25 mouse cellular contexts compared by ENCODE assay signal in the genomic region with DNA sequence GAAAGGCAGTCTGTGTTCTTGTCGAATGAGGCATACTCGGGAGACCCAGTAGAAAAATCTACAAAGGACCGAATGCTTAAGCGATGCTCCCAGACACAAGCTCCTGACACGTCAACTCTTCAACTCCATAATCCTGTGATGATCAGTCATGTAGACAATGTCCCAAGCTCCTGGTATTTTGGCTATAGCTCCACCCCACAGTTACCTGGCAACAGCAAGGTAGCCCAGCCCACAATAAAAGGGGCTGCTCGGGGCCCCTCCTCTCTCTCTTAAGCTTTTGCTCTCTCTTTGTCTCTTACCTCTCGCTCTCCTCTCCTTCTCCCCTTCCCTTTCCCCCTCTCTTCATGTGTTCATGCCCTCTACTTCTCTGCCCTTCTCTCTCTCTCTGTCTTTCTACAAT.
DNase-seq lines count a peak whose midpoint lies in the region; ATAC-seq and TF ChIP-seq lines count a peak whose summit lies in the region.
"Had no signal": no experiment of that assay in that cellular context is flagged by ENCODE, and none has a peak within 500 bp of the region (broad histone marks: within the 10 kb centered on the region; RNA-seq: fewer than 3 reads in every experiment).

No protein-coding gene starts in this region.

- TF ChIP-seq CTCF in hindbrain, postnatal 0 days (IDR thresholded peaks at IDR 0.05; ENCODE audit: low read depth), result no peak
- TF ChIP-seq CTCF in midbrain, postnatal 0 days (IDR thresholded peaks at IDR 0.05), result no peak

- no peak overlapping the region for H3K27ac ChIP-seq in forebrain, embryonic 15.5 days (replicated peaks)
- H3K27ac ChIP-seq in forebrain, embryonic 16.5 days (ENCODE audit: low read length), result no peak overlapping the region
- H3K27ac ChIP-seq in ES-E14 (ENCODE audit: insufficient read depth, low read depth, low read length, poor library complexity, severe bottlenecking), result no peak overlapping the region
- no peak overlapping the region for H3K27ac ChIP-seq in hindbrain, postnatal 0 days
- H3K27ac ChIP-seq in midbrain, postnatal 0 days (ENCODE audit: low read depth, low read length), result no peak overlapping the region
- H3K27ac ChIP-seq: embryonic facial prominence, embryonic 12.5 days; limb, embryonic 15.5 days; neural tube, embryonic 15.5 days; stomach, embryonic 15.5 days had no signal

- H3K4me3 ChIP-seq in forebrain, embryonic 15.5 days, result no peak overlapping the region
- no peak overlapping the region for H3K4me3 ChIP-seq in forebrain, embryonic 16.5 days (replicated peaks; ENCODE audit: low read length)
- H3K4me3 ChIP-seq in ES-E14 (ENCODE audit: insufficient read depth in 1 of 2, low read depth in 1 of 2, low read length in 2 of 2, poor library complexity in 1 of 2, severe bottlenecking in 1 of 2), result 0 out of 4 replicates have a peak overlapping the region, but pooled peaks of 1 of the 2 experiments have one; percentile 10
- no peak overlapping the region for H3K4me3 ChIP-seq in hindbrain, postnatal 0 days (ENCODE audit: low read length)
- no peak overlapping the region for H3K4me3 ChIP-seq in midbrain, postnatal 0 days (ENCODE audit: low read depth, low read length)
- H3K4me3 ChIP-seq: embryonic facial prominence, embryonic 12.5 days; erythroblast, embryonic 14.5 days; limb, embryonic 15.5 days; megakaryocyte, embryonic 14.5 days; myocyte; neural tube, embryonic 15.5 days; stomach, embryonic 15.5 days had no signal

- no peaks in the 10 kb centered on the region for H3K27me3 ChIP-seq in forebrain, embryonic 15.5 days
- no peaks in the 10 kb centered on the region for H3K27me3 ChIP-seq in forebrain, embryonic 16.5 days (replicated peaks; ENCODE audit: control insufficient read depth, insufficient read depth, low read length)
- no peaks in the 10 kb centered on the region for H3K27me3 ChIP-seq in hindbrain, postnatal 0 days (ENCODE audit: insufficient read depth, low read length)
- H3K27me3 ChIP-seq in midbrain, postnatal 0 days (ENCODE audit: insufficient read depth, low read length), result no peaks in the 10 kb centered on the region
- H3K27me3 ChIP-seq: embryonic facial prominence, embryonic 12.5 days; limb, embryonic 15.5 days; neural tube, embryonic 15.5 days; stomach, embryonic 15.5 days had no signal

- 22% methylated on average over 7 of the region's 7 CpGs for WGBS in forebrain, embryonic 15.5 days
- 21% methylated on average over 7 of the region's 7 CpGs for WGBS in forebrain, embryonic 16.5 days
- WGBS in hindbrain, postnatal 0 days, result 42% methylated on average over 7 of the region's 7 CpGs
- WGBS in midbrain, postnatal 0 days, result 21% methylated on average over 7 of the region's 7 CpGs

- H3K36me3 ChIP-seq in forebrain, embryonic 15.5 days, result no peaks in the 10 kb centered on the region
- H3K36me3 ChIP-seq in forebrain, embryonic 16.5 days (ENCODE audit: control insufficient read depth, insufficient read depth), result no peaks in the 10 kb centered on the region
- H3K36me3 ChIP-seq in ES-E14 (ENCODE audit: control insufficient read depth, insufficient read depth, low read length, poor library complexity, severe bottlenecking), result no peaks in the 10 kb centered on the region
- no peaks in the 10 kb centered on the region for H3K36me3 ChIP-seq in hindbrain, postnatal 0 days (ENCODE audit: insufficient read depth, low read length)
- no peaks in the 10 kb centered on the region for H3K36me3 ChIP-seq in midbrain, postnatal 0 days (ENCODE audit: insufficient read depth, low read length)
- H3K36me3 ChIP-seq: embryonic facial prominence, embryonic 12.5 days; limb, embryonic 15.5 days; neural tube, embryonic 15.5 days; stomach, embryonic 15.5 days had no signal

- no peak overlapping the region for H3K9ac ChIP-seq in forebrain, embryonic 15.5 days (replicated peaks)
- H3K9ac ChIP-seq in forebrain, embryonic 16.5 days (replicated peaks; ENCODE audit: low read depth, low read length), result no peak overlapping the region
- no peak overlapping the region for H3K9ac ChIP-seq in ES-E14 (ENCODE audit: insufficient read depth, low read depth, low read length, poor library complexity, severe bottlenecking)
- H3K9ac ChIP-seq in hindbrain, postnatal 0 days (replicated peaks; ENCODE audit: low read length), result no peak overlapping the region
- H3K9ac ChIP-seq in midbrain, postnatal 0 days (replicated peaks; ENCODE audit: low read length, poor library complexity, severe bottlenecking), result no peak overlapping the region
- H3K9ac ChIP-seq: embryonic facial prominence, embryonic 12.5 days; limb, embryonic 15.5 days; neural tube, embryonic 15.5 days; stomach, embryonic 15.5 days had no signal

- H3K4me1 ChIP-seq in forebrain, embryonic 15.5 days, result peaks cover 4% of the 10 kb centered on the region
- peaks cover 7% of the 10 kb centered on the region for H3K4me1 ChIP-seq in forebrain, embryonic 16.5 days (replicated peaks; ENCODE audit: control insufficient read depth, insufficient read depth, low read length)
- H3K4me1 ChIP-seq in ES-E14 (ENCODE audit: control insufficient read depth in 2 of 2, insufficient read depth in 2 of 2, low read length in 2 of 2, poor library complexity in 1 of 2), result peaks cover 2 to 11% of the 10 kb centered on the region in 2 experiments
- H3K4me1 ChIP-seq in hindbrain, postnatal 0 days (ENCODE audit: insufficient read depth, low read length), result peaks cover 4% of the 10 kb centered on the region; the same call in 1 of the 2 replicates
- peaks cover 5% of the 10 kb centered on the region; the same call in 1 of the 2 replicates for H3K4me1 ChIP-seq in midbrain, postnatal 0 days (ENCODE audit: insufficient read depth, low read length)

- H3K4me2 ChIP-seq in forebrain, embryonic 15.5 days (replicated peaks), result no peak overlapping the region
- no peak overlapping the region for H3K4me2 ChIP-seq in forebrain, embryonic 16.5 days (ENCODE audit: low read length)
- no peak overlapping the region for H3K4me2 ChIP-seq in hindbrain, postnatal 0 days (ENCODE audit: low read depth, low read length)
- H3K4me2 ChIP-seq in midbrain, postnatal 0 days (ENCODE audit: low read depth, low read length, poor library complexity, severe bottlenecking), result no peak overlapping the region
- H3K4me2 ChIP-seq: embryonic facial prominence, embryonic 12.5 days; limb, embryonic 15.5 days; neural tube, embryonic 15.5 days; stomach, embryonic 15.5 days had no signal

- ATAC-seq in forebrain, embryonic 15.5 days (replicated peaks), result 0 out of 2 replicates have a peak, but pooled peaks have one; percentile 16
- ATAC-seq in forebrain, embryonic 16.5 days, result no peak
- ATAC-seq in hindbrain, postnatal 0 days, result peak; percentile 32; the same call in 1 of the 2 replicates
- peak; percentile 27; the same call in 1 of the 2 replicates for ATAC-seq in midbrain, postnatal 0 days (ENCODE audit: low FRiP score)
- ATAC-seq: activated CD4-positive, CD25-positive, alpha-beta regulatory T cell, adult 4 months had no signal

- peak; percentile 34 for DNase-seq in ES-E14 (ENCODE audit: low read depth, low spot score)
- no peak for DNase-seq in hindbrain, postnatal 0 days (ENCODE audit: low spot score)
- no peak for DNase-seq in midbrain, postnatal 0 days (ENCODE audit: low spot score)
- DNase-seq in cerebellum, postnatal 14 days, result no peak
- no peak for DNase-seq in heart, adult 9 months (ENCODE audit: low spot score in 2 of 2)
- DNase-seq: adrenal gland, postnatal 10 days; B cell, adult 2 months; cerebellum, postnatal 36 days; gastrocnemius, postnatal 14 days; heart, adult 18-20 months; heart, postnatal 36 days; kidney, adult 8-10 months; kidney, postnatal 25 days; lung, postnatal 10 days; thymus, adult 2 months had no signal

- in situ Hi-C loops in ES-E14 (cut with MboI; ENCODE audit: low sequenced_read_pairs in 2 of 2, unreplicated experiment in 2 of 2), result no loop called here

- H3K9me3 ChIP-seq in forebrain, embryonic 15.5 days, result no peaks in the 10 kb centered on the region
- H3K9me3 ChIP-seq in forebrain, embryonic 16.5 days (ENCODE audit: control insufficient read depth, low read length), result no peaks in the 10 kb centered on the region
- no peaks in the 10 kb centered on the region for H3K9me3 ChIP-seq in ES-E14 (ENCODE audit: control insufficient read depth, insufficient read depth, low read depth, low read length)
- H3K9me3 ChIP-seq in hindbrain, postnatal 0 days (ENCODE audit: low read length), result no peaks in the 10 kb centered on the region
- H3K9me3 ChIP-seq in midbrain, postnatal 0 days (ENCODE audit: low read length), result no peaks in the 10 kb centered on the region
- H3K9me3 ChIP-seq: embryonic facial prominence, embryonic 12.5 days; limb, embryonic 15.5 days; megakaryocyte, embryonic 14.5 days; neural tube, embryonic 15.5 days; stomach, embryonic 15.5 days had no signal

TF ChIP-seq in ES-E14, 5 proteins besides CTCF, POLR2A, EP300 and RAD21:
- TF ChIP-seq ZNF384 (IDR thresholded peaks at IDR 0.05; ENCODE audit: low read depth, low read length), result no peak
- no peak for TF ChIP-seq MAFK (IDR thresholded peaks at IDR 0.05; ENCODE audit: insufficient read depth, low read depth, low read length)
- TF ChIP-seq ZC3H11A (IDR thresholded peaks at IDR 0.05; ENCODE audit: borderline replicate concordance, low read depth, low read length), result no peak
- TF ChIP-seq HCFC1 (IDR thresholded peaks at IDR 0.05; ENCODE audit: borderline replicate concordance, insufficient read depth, low read length), result no peak
- TF ChIP-seq CHD2 (IDR thresholded peaks at IDR 0.05; ENCODE audit: low read depth, low read length), result no peak
